Mouse (Mus musculus) midbrain, embryonic 16.5 days (tissue): Measurements from ENCODE around the gene Zic1. TPM values are rescaled to one million over a fixed set of nuclear protein-coding genes. Genes with fewer than 3 reads are reported as not detected.

Source experiments
- ATAC-seq: fragments of 200-750 bp; cut with Nextera tagmentation; 2 replicates; pipeline ENCODE4 v1.8.0; 2017; ENCODE audit warnings: moderate TSS enrichment
- H3K27ac ChIP-seq: fragments of 300-500 bp; sonication (generic); 2 replicates; pipeline ENCODE4 v1.5.1; 2014; ENCODE audit warnings: mild to moderate bottlenecking, low read length, mixed read lengths
- H3K27me3 ChIP-seq: fragments of 300-500 bp; sonication (generic); 2 replicates; pipeline ENCODE4 v1.6.1; 2014; ENCODE audit warnings: low read depth, low read length, mixed read lengths; ENCODE audit not compliant: control insufficient read depth, insufficient read depth
- H3K36me3 ChIP-seq: fragments of 300-500 bp; sonication (generic); 2 replicates; pipeline ENCODE4 v1.6.1; 2014; ENCODE audit warnings: mild to moderate bottlenecking, low read length, moderate library complexity, mixed read lengths; ENCODE audit not compliant: control insufficient read depth, insufficient read depth
- H3K4me1 ChIP-seq: fragments of 300-500 bp; sonication (generic); 2 replicates; pipeline ENCODE4 v1.6.1; 2014; ENCODE audit warnings: mild to moderate bottlenecking, low read length, mixed read lengths; ENCODE audit not compliant: control insufficient read depth, insufficient read depth
- H3K4me2 ChIP-seq: fragments of 300-500 bp; sonication (generic); 2 replicates; pipeline ENCODE4 v1.6.1; 2014; ENCODE audit warnings: mild to moderate bottlenecking, low read length, mixed read lengths
- H3K4me3 ChIP-seq: fragments of 300-500 bp; sonication (generic); 2 replicates; pipeline ENCODE4 v1.5.1; 2014; ENCODE audit warnings: low read depth, mild to moderate bottlenecking, low read length, moderate library complexity, mixed read lengths
- H3K9ac ChIP-seq: fragments of 300-500 bp; sonication (generic); 2 replicates; pipeline ENCODE4 v1.6.1; 2014; ENCODE audit warnings: low read depth, low read length, mixed read lengths
- H3K9me3 ChIP-seq: fragments of 300-500 bp; sonication (generic); replicated peaks from 2 replicates; pipeline ENCODE4 v1.6.1; 2014; ENCODE audit warnings: mild to moderate bottlenecking, low read length, mixed read lengths; ENCODE audit not compliant: control insufficient read depth, poor library complexity, severe bottlenecking
- WGBS: fragments of 180-500 bp; shearing (Covaris S2); extraction: QIAGEN DNeasy Blood & Tissue Kit; methylation state at CpG from one replicate; pipeline ENCODE4 v1.1.7; 2014; 5-methylcytosine and 5-hydroxymethylcytosine counted together
- polyA plus RNA-seq: library from polyadenylated mRNA; unstranded; fragments of >200 nt; fragmentation: Nextera tagmentation; extraction: Ambion mirVana; gene quantifications from 2 replicates; pipeline ENCODE4 v1.2.1, GENCODE M21; 2015

Zic1 gene
- polyA plus RNA-seq, 1 experiment from 2014 or later: 9.1 TPM

- Histone ChIP-seq H3K9ac (peak overlapping the region; percentile 4; the same call in 1 of the 2 replicates), H3K36me3 (no peaks in the 10 kb centered on the region), H3K27ac (peak overlapping the region; percentile 87), H3K9me3 (no peaks in the 10 kb centered on the region), H3K27me3 (peaks cover 49% of the 10 kb centered on the region), H3K4me2 (peak overlapping the region; percentile 34), H3K4me3 (no peak overlapping the region), H3K4me1 (no peaks in the 10 kb centered on the region)
- ATAC-seq: no peak
- WGBS: 5% methylated on average over 17 of the region's 17 CpGs
Measured at GRCm38 (mm10) chr9:91386502-91386890, 20.9 kb upstream of the Zic1 start.

DNA sequence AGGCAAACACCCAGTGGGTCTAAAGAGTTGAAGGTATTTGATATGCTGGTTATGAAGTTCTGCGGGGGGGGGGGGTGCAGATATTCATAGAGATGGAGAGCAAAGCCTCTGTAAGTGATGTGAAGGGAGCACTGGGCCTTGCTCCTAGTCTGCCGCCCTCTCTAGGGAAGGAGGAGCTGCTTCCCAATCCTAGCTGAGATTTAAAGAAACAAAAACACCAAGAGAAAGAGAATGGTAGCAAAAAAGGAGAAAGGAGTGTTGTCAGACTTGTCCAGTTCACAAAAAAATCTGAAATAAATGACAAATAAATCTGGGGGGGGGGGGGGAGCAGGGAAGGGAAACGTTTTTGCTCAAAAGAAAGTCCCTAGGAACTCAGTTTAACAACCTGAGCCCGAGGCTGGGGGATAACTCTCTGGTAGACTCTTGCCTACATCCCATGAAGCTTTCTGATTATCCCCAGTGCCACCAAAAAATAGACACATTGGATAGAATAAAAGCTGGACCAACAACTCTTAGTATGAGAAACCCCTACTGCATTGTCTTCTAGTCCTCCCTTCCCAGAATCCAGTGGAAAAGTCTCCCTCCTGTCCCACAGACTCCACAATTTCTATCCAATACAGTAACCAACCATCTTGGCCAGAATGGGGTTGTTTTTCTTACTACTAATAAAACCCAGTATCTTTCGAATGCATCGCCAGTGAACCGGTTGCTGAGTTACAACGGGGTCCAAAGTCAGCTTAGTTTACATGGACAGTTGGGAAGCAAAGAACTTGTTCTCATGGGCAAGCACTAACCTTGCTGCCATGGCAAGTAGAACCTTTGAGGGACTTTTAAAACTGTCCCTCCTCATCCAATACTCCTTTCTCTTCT, 20.2 kb upstream of the Zic1 start:
- no peaks in the 10 kb centered on the region for H3K9me3 ChIP-seq
- WGBS: 9% methylated on average over 8 of the region's 8 CpGs
- H3K27ac ChIP-seq: peak overlapping the region; percentile 87
- no peaks in the 10 kb centered on the region for H3K4me1 ChIP-seq
- H3K27me3 ChIP-seq: peaks cover 45% of the 10 kb centered on the region
- no peak overlapping the region for H3K9ac ChIP-seq
- ATAC-seq: no peak
- H3K4me2 ChIP-seq: peak overlapping the region; percentile 1; the same call in 1 of the 2 replicates
- H3K36me3 ChIP-seq: no peaks in the 10 kb centered on the region
- H3K4me3 ChIP-seq: no peak overlapping the region

- no peak for ATAC-seq
- Histone ChIP-seq H3K4me1 (no peaks in the 10 kb centered on the region), H3K9ac (no peak overlapping the region), H3K4me3 (no peak overlapping the region), H3K4me2 (no peak overlapping the region), H3K27me3 (peaks cover 40% of the 10 kb centered on the region), H3K27ac (peak overlapping the region; percentile 87), H3K9me3 (no peaks in the 10 kb centered on the region), H3K36me3 (no peaks in the 10 kb centered on the region)
- WGBS: 16% methylated on average over 4 of the region's 4 CpGs
Measured at GRCm38 (mm10) chr9:91384693-91385560, 19.3 kb upstream of the Zic1 start.

- 3% methylated on average over 30 of the region's 30 CpGs for WGBS
- peak overlapping the region; percentile 16 for H3K4me3 ChIP-seq
- peak overlapping the region; percentile 62 for H3K4me2 ChIP-seq
- peaks cover 36% of the 10 kb centered on the region for H3K27me3 ChIP-seq
- no peaks in the 10 kb centered on the region for H3K9me3 ChIP-seq
- H3K27ac ChIP-seq: peak overlapping the region; percentile 87
- peak overlapping the region; percentile 55; the same call in 1 of the 2 replicates for H3K9ac ChIP-seq
- no peaks in the 10 kb centered on the region for H3K36me3 ChIP-seq
- no peaks in the 10 kb centered on the region for H3K4me1 ChIP-seq
- peak; percentile 23 for ATAC-seq
Measured at GRCm38 (mm10) chr9:91384136-91384500, 18.5 kb upstream of the Zic1 start.

DNA sequence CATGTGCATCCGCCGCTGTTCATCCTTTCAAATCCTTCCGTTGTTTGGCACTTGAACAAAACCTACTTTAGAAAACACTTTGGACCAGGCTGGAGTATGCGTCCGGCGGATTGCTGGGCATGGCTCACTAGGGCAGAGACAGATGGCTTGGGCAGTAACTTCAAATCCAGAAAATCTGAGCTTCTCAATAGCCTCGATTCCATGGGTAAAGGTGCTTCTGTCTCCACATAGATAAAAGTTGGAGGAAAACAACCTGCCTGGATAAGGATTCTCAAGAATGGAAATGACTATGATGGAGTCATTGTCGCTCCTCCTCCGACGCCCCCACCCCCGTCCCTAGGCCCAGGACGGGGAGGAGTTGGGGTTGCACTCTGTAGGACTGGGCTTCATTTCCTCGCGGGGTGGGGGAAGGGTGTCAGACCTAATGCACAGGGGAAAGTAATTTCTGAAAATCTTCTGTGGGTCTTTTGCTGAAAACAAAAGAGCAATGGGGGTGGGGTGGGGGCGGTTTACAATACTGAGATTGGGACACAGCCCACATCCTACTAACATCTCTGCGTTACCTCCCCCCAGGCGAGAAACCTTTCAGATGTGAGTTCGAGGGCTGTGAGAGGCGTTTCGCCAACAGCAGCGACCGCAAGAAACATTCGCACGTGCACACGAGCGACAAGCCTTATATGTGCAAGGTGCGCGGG, 18.0 kb upstream of the Zic1 start:
- Histone ChIP-seq H3K4me3 (peak overlapping the region; percentile 16), H3K4me1 (0 out of 2 replicates have a peak, but pooled peaks cover 3% of the 10 kb centered on the region), H3K9me3 (no peaks in the 10 kb centered on the region), H3K9ac (peak overlapping the region; percentile 55; the same call in 1 of the 2 replicates), H3K36me3 (no peaks in the 10 kb centered on the region), H3K27me3 (peaks cover 34% of the 10 kb centered on the region), H3K27ac (peak overlapping the region; percentile 87), H3K4me2 (peak overlapping the region; percentile 62)
- peak; percentile 44 for ATAC-seq
- WGBS: 2% methylated on average over 28 of the region's 28 CpGs

GRCm38 (mm10) chr9:91382471-91383255, 17.1 kb upstream of the Zic1 start:
- Histone ChIP-seq H3K36me3 (no peaks in the 10 kb centered on the region), H3K4me3 (peak overlapping the region; percentile 16), H3K27ac (peak overlapping the region; percentile 87), H3K4me1 (0 out of 2 replicates have a peak, but pooled peaks cover 3% of the 10 kb centered on the region), H3K27me3 (peaks cover 27% of the 10 kb centered on the region), H3K9ac (peak overlapping the region; percentile 56), H3K4me2 (peak overlapping the region; percentile 62), H3K9me3 (no peaks in the 10 kb centered on the region)
- WGBS: 5% methylated on average over 24 of the region's 24 CpGs
- no peak for ATAC-seq

DNA sequence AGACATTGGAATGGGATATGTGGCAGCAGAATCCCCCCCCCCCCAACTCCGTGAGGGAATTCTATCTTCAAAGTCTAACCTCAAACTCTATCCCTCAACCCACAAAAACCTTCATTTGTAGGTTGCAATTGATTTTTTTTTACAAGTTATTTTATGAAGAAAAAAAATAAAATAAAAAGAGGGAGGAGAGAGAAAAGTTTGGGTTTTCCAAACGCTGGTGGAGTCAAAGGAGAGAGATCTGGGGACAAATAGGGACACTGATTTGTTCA, 16.4 kb upstream of the Zic1 start:
- Histone ChIP-seq H3K9me3 (no peaks in the 10 kb centered on the region), H3K4me3 (peak overlapping the region; percentile 42), H3K36me3 (no peaks in the 10 kb centered on the region), H3K4me1 (0 out of 2 replicates have a peak, but pooled peaks cover 3% of the 10 kb centered on the region), H3K4me2 (peak overlapping the region; percentile 62), H3K27ac (peak overlapping the region; percentile 87), H3K27me3 (peaks cover 21% of the 10 kb centered on the region), H3K9ac (peak overlapping the region; percentile 73)
- no peak for ATAC-seq
- WGBS: 2% methylated on average over 2 of the region's 2 CpGs
